ENCODE assay signal across 19 mouse cellular contexts in genomic region chr9:118469272-118469671, GRCm38 (mm10). TPM values are rescaled to one million over a fixed set of nuclear protein-coding genes. Genes with fewer than 3 reads are reported as not detected.
DNase-seq lines count a peak whose midpoint lies in the region; ATAC-seq lines count a peak whose summit lies in the region.
"Had no signal": no experiment of that assay in that cellular context is flagged by ENCODE, and none has a peak within 500 bp of the region (broad histone marks: within the 10 kb centered on the region; RNA-seq: fewer than 3 reads in every experiment).

No protein-coding gene starts in this region.

- H3K4me2 ChIP-seq in heart, embryonic 13.5 days = peak overlapping the region; percentile 19
- H3K4me2 ChIP-seq: limb, embryonic 15.5 days; neural tube, embryonic 15.5 days; stomach, embryonic 15.5 days had no signal

- no peak overlapping the region for H3K27ac ChIP-seq in heart, embryonic 13.5 days (replicated peaks)
- H3K27ac ChIP-seq: layer of hippocampus, adult 2 months; limb, embryonic 15.5 days; neural tube, embryonic 15.5 days; stomach, embryonic 15.5 days had no signal

- H3K4me3 ChIP-seq in heart, embryonic 13.5 days = 0 out of 2 replicates have a peak overlapping the region, but pooled peaks have one; percentile 22
- peak overlapping the region; percentile 71 for H3K4me3 ChIP-seq in megakaryocyte, embryonic 14.5 days (replicated peaks)
- H3K4me3 ChIP-seq: layer of hippocampus, adult 2 months; limb, embryonic 15.5 days; neural tube, embryonic 15.5 days; stomach, embryonic 15.5 days had no signal

- peak; percentile 40 to 43 for DNase-seq in cerebellum, postnatal 10 days
- no peak for DNase-seq in cerebellum, adult 11-12 months
- no peak for DNase-seq in heart, postnatal 14 days
- DNase-seq in forelimb bud, embryonic 11.5 days (ENCODE audit: low read depth, low spot score) = peak; percentile 35
- no peak for DNase-seq in thymus, postnatal 10 days (ENCODE audit: low spot score in 2 of 2)
- DNase-seq: adrenal gland, postnatal 10 days; cerebellum, adult 8-10 months; gastrocnemius, postnatal 10 days; kidney, adult 8-10 months; lung, adult 2 months; lung, postnatal 4 days; spleen, adult 18-20 months had no signal

- no peaks in the 10 kb centered on the region for H3K9me3 ChIP-seq in heart, embryonic 13.5 days
- H3K9me3 ChIP-seq in megakaryocyte, embryonic 14.5 days = no peaks in the 10 kb centered on the region
- H3K9me3 ChIP-seq: limb, embryonic 15.5 days; neural tube, embryonic 15.5 days; stomach, embryonic 15.5 days had no signal

- no peaks in the 10 kb centered on the region for H3K36me3 ChIP-seq in heart, embryonic 13.5 days
- no peaks in the 10 kb centered on the region for H3K36me3 ChIP-seq in megakaryocyte, embryonic 14.5 days (replicated peaks; ENCODE audit: low read length)
- H3K36me3 ChIP-seq: limb, embryonic 15.5 days; neural tube, embryonic 15.5 days; stomach, embryonic 15.5 days had no signal

- no peak for ATAC-seq in heart, embryonic 13.5 days (ENCODE audit: extremely low read depth, insufficient number of reproducible peaks, low FRiP score, low TSS enrichment)
- no peak for ATAC-seq in megakaryocyte, adult 5-6 weeks (ENCODE audit: poor library complexity, severe bottlenecking)

- intact Hi-C loops in heart, postnatal 14 days (cut with DNase I) = no loop called here

- H3K4me1 ChIP-seq in heart, embryonic 13.5 days = no peaks in the 10 kb centered on the region; the same call in 1 of the 2 replicates
- H3K4me1 ChIP-seq in megakaryocyte, embryonic 14.5 days = peaks cover 7% of the 10 kb centered on the region
- H3K4me1 ChIP-seq: stomach, embryonic 15.5 days had no signal

- H3K27me3 ChIP-seq in heart, embryonic 13.5 days (replicated peaks) = peaks cover 76% of the 10 kb centered on the region
- H3K27me3 ChIP-seq in megakaryocyte, embryonic 14.5 days (replicated peaks) = peaks cover 51% of the 10 kb centered on the region

- WGBS in heart, embryonic 13.5 days = 14% methylated on average over 16 of the region's 16 CpGs

- no peak overlapping the region for H3K9ac ChIP-seq in heart, embryonic 13.5 days
- H3K9ac ChIP-seq: limb, embryonic 15.5 days; neural tube, embryonic 15.5 days; stomach, embryonic 15.5 days had no signal

RNA-seq across cellular contexts. Expression of gene Eomes, which starts 8.7 kb away (rescaled TPM):
- 0.09 TPM in 1 of 2 replicates, not detected in the other for polyA plus RNA-seq in heart, embryonic 13.5 days (2015; fragmentation: Nextera tagmentation; extraction: Ambion mirVana)
- total RNA-seq in heart, postnatal 14 days (2021) = not detected
- polyA plus RNA-seq in megakaryocyte, embryonic 14.5 days (2012; ENCODE audit: insufficient read depth, low replicate concordance) = not detected in 2 replicates
- total RNA-seq in megakaryocyte, adult 5-6 weeks (2015) = 0.78 and 1.3 TPM in 2 replicates
- 0.37 and 1.8 TPM in 2 replicates for total RNA-seq in megakaryocyte, adult 5-6 weeks (2017)
- total RNA-seq: gastrocnemius, postnatal 10 days had no signal
- polyA plus RNA-seq: neural tube, embryonic 15.5 days had no signal

RNA-seq across cellular contexts. Expression of gene Golga4, which starts 36.8 kb away (rescaled TPM):
- polyA plus RNA-seq in heart, embryonic 13.5 days (2015; fragmentation: Nextera tagmentation; extraction: Ambion mirVana) = 47.5 and 51.0 TPM in 2 replicates
- total RNA-seq in heart, postnatal 14 days (2021) = 100 to 1,000 TPM; 180 to 187 TPM
- polyA plus RNA-seq in megakaryocyte, embryonic 14.5 days (2012; ENCODE audit: insufficient read depth, low replicate concordance) = 1.2 and 11.7 TPM in 2 replicates
- total RNA-seq in megakaryocyte, adult 5-6 weeks (2015) = 20.7 and 27.3 TPM in 2 replicates
- total RNA-seq in megakaryocyte, adult 5-6 weeks (2017) = 46.0 and 57.2 TPM in 2 replicates

Comparison
In these comparisons a context has a peak if more than half of its experiments do, and no peak if none do; other contexts are left out.
1. DNase-seq: peak in cerebellum, postnatal 10 days (2 of 2) and forelimb bud, embryonic 11.5 days (single experiment); none in cerebellum, adult 11-12 months (single experiment), heart, postnatal 14 days (0 of 2) and thymus, postnatal 10 days (0 of 2).